Comparison of ENCODE assay signal across 22 mouse cellular contexts in the genomic region with DNA sequence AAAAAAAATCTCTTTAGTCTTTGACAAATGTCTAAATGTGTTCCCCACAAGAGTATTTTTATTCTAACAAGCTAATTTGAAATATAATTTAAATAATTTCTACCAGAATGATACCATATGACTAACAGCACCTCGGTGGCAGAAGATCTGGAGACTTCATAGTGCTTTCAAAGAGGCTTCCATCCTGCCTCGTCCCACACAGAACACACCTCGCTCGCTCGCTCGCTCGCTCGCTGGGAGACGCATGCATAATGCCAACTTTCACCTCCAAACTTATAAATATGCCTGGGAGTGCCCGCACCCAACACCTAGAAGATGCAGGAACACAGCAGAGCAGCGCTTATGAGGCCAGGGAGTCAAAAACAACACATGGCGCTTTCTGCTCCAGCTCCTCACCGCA.
"Had no signal": no experiment of that assay in that cellular context is flagged by ENCODE, and none has a peak within 500 bp of the region (broad histone marks: within the 10 kb centered on the region; RNA-seq: fewer than 3 reads in every experiment).

No protein-coding gene starts in this region.

- H3K27ac ChIP-seq: gastrocnemius, adult 2 months; heart, embryonic 10.5 days; hindbrain, embryonic 10.5 days; hindbrain, embryonic 12.5 days; hindbrain, embryonic 14.5 days; intestine, embryonic 15.5 days; left cerebral cortex, adult 2 months; limb, embryonic 13.5 days; limb, embryonic 15.5 days; liver, embryonic 12.5 days; liver, embryonic 14.5 days had no signal

- DNase-seq: gastrocnemius, adult 2 months; gastrocnemius, postnatal 10 days; gastrocnemius, postnatal 25 days; heart, adult 18-20 months; heart, postnatal 10 days; heart, postnatal 4 days; kidney, adult 18-20 months; kidney, adult 8-10 months; kidney, postnatal 10 days; kidney, postnatal 25 days; kidney, postnatal 4 days had no signal

- H3K4me3 ChIP-seq: gastrocnemius, adult 2 months; heart, embryonic 10.5 days; heart, embryonic 12.5 days; hindbrain, embryonic 10.5 days; hindbrain, embryonic 12.5 days; intestine, embryonic 15.5 days; left cerebral cortex, adult 2 months; limb, embryonic 13.5 days; limb, embryonic 15.5 days; liver, embryonic 12.5 days had no signal
